Mouse (Mus musculus) forebrain, embryonic 11.5 days (tissue): ENCODE measurements around the gene Ube2e2. TPM values are rescaled to one million over a fixed set of nuclear protein-coding genes. Genes with fewer than 3 reads are reported as not detected.

Source experiments
- ATAC-seq: fragments of 200-750 bp; cut with Nextera tagmentation; replicated peaks from 2 replicates; pipeline ENCODE4 v1.8.0; 2017; ENCODE audit warnings: moderate TSS enrichment; ENCODE audit not compliant: low FRiP score
- DNase-seq: peaks from one replicate; pipeline ENCODE4 v3.0.0-alpha.2; 2017; ENCODE audit warnings: low spot score
- H3K27ac ChIP-seq: fragments of 300-500 bp; sonication (generic); 2 replicates; pipeline ENCODE4 v1.5.1; 2014; ENCODE audit warnings: low read depth, low read length
- H3K27me3 ChIP-seq: fragments of 300-500 bp; sonication (generic); 2 replicates; pipeline ENCODE4 v1.6.1; 2014; ENCODE audit warnings: mild to moderate bottlenecking, low read length, mixed read lengths; ENCODE audit not compliant: control insufficient read depth, insufficient read depth
- H3K36me3 ChIP-seq: fragments of 300-500 bp; sonication (generic); 2 replicates; pipeline ENCODE4 v1.6.1; 2014; ENCODE audit warnings: mild to moderate bottlenecking, low read length, moderate library complexity, mixed read lengths; ENCODE audit not compliant: control insufficient read depth, insufficient read depth
- H3K4me1 ChIP-seq: fragments of 300-500 bp; sonication (generic); replicated peaks from 2 replicates; pipeline ENCODE4 v1.6.1; 2014; ENCODE audit warnings: low read length, mixed read lengths; ENCODE audit not compliant: control insufficient read depth, insufficient read depth
- H3K4me2 ChIP-seq: fragments of 300-500 bp; sonication (generic); 2 replicates; pipeline ENCODE4 v1.6.1; 2014; ENCODE audit warnings: low read depth, mild to moderate bottlenecking, low read length, moderate library complexity, mixed read lengths; ENCODE audit not compliant: severe bottlenecking
- H3K4me3 ChIP-seq: fragments of 300-500 bp; sonication (generic); 2 replicates; pipeline ENCODE4 v1.5.1; 2014; ENCODE audit warnings: low read depth, low read length
- H3K9ac ChIP-seq: fragments of 300-500 bp; sonication (generic); 2 replicates; pipeline ENCODE4 v1.6.1; 2014; ENCODE audit warnings: low read length
- H3K9me3 ChIP-seq: fragments of 300-500 bp; sonication (generic); 2 replicates; pipeline ENCODE4 v1.6.1; 2016; ENCODE audit warnings: low read length, mixed read lengths; ENCODE audit not compliant: control insufficient read depth
- WGBS: fragments of 180-500 bp; shearing (Covaris S2); extraction: QIAGEN DNeasy Blood & Tissue Kit; methylation state at CpG from one replicate; pipeline ENCODE4 v1.1.7; 2014; 5-methylcytosine and 5-hydroxymethylcytosine counted together
- polyA plus RNA-seq: library from polyadenylated mRNA; unstranded; fragments of >200 nt; fragmentation: Nextera tagmentation; extraction: Ambion mirVana; gene quantifications from 2 replicates; pipeline ENCODE4 v1.2.1, GENCODE M21; 2014

Gene Ube2e2
- polyA plus RNA-seq, 1 experiment from 2014 or later, result 52.0 TPM

DNA sequence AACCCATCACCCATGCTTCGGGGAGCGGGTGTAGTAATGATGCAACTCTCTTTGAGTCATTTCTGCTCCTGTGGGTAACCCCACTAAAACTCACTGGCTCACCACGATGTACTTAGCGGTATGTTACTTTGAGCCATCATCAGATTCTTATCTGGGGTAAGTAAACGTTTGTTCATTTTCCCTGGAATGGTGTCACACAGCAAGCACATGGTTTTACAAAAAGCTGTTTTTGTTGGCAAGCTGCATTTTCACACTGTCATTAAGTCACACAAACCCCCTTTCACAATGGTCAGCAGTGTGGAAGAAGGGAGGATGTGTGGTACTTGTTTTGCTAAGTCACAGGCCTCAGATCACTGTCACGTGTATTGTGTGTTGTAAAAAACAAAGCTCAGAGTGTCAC lies 73.4 kb downstream of the Ube2e2 start:
- no peak overlapping the region for H3K4me2 ChIP-seq
- H3K36me3 ChIP-seq, result no peaks in the 10 kb centered on the region
- ATAC-seq (no peak), DNase-seq (no peak)
- no peaks in the 10 kb centered on the region for H3K9me3 ChIP-seq
- WGBS, result 77% methylated on average over 6 of the region's 6 CpGs
- no peak overlapping the region for H3K27ac ChIP-seq
- no peaks in the 10 kb centered on the region for H3K27me3 ChIP-seq
- H3K4me1 ChIP-seq, result no peaks in the 10 kb centered on the region
- H3K4me3 ChIP-seq, result no peak overlapping the region
- no peak overlapping the region for H3K9ac ChIP-seq

DNA sequence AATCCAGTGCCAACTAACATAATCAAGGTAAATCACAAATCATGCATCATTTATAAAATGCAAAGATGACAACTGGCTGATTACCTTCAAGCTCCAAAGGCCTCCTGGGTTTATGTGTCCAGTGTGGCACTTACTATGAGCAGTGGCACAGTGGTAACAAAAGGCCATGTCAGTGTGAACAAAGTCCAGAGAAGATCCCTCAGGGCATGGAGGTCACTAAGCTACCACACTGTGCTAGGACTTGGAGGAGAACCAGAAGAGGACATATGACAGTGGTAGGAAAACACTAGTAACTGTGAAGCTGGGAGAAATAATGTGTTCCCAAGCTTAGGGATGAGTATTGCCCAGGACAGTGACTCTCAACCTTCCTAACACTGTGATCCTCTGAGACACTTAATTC lies 97.2 kb downstream of the Ube2e2 start:
- Histone ChIP-seq H3K27ac (no peak overlapping the region), H3K9ac (no peak overlapping the region), H3K36me3 (no peaks in the 10 kb centered on the region), H3K4me2 (no peak overlapping the region), H3K9me3 (no peaks in the 10 kb centered on the region), H3K4me3 (no peak overlapping the region), H3K4me1 (no peaks in the 10 kb centered on the region), H3K27me3 (no peaks in the 10 kb centered on the region)
- ATAC-seq (no peak), DNase-seq (no peak)

DNA sequence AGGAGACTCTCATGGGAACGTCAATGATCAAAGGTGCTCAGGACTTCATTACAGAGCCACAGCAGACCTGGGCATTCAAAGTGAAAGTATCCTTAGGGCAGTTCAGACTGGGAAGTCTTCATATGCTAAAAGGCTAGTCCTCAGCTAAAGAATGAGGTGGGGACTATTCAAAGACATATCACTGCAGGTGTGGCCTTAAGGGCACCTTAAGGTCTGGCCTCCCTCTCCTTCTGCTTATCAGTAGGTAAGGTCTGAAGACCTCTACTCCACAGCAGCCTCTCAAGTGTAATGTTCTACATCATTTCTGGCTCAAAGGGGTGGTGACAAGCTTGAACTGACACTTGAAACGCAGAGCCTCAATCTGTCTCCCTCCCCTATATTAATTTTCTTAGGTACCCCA lies 98.3 kb downstream of the Ube2e2 start:
- no peak for DNase-seq
- no peak for ATAC-seq
- no peaks in the 10 kb centered on the region for H3K27me3 ChIP-seq
- no peak overlapping the region for H3K4me3 ChIP-seq
- H3K36me3 ChIP-seq, result no peaks in the 10 kb centered on the region
- WGBS, result 71% methylated on average over 2 of the region's 2 CpGs
- H3K4me2 ChIP-seq, result no peak overlapping the region
- H3K9ac ChIP-seq, result no peak overlapping the region
- H3K9me3 ChIP-seq, result no peaks in the 10 kb centered on the region
- H3K27ac ChIP-seq, result no peak overlapping the region
- no peaks in the 10 kb centered on the region for H3K4me1 ChIP-seq

DNA sequence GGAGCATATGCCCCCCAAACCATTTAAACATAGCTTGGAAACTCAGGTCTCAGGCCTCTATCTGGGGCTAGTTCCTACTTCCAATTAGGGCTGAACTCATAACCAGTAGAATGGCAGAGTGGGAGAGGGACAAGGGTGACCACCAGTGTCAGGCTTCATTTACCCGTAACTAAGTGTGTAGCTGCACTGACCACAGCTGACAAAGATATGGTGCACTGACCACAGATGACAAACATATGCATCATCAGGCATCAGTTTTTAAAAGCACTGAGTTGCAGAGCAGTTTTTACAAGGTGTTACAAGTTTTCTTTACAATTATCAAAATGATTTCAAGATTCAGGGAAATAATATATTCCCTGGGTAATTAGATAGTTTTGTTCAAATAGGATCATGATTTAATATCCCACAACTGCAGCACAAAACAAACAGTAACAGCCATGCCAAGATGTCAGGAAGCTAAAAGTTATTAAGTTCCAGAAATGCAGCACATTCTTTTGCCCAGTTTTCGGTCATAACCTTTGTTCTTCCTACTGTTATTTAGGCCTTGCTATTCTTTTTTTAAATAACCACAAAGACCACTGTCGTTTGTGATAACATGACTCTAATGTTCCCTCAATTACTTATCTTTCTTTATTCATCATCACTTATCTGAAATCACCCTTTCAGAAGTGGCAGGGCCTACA lies 114.9 kb downstream of the Ube2e2 start:
- 89% methylated on average over 3 of the region's 3 CpGs for WGBS
- H3K36me3 ChIP-seq, result no peaks in the 10 kb centered on the region
- DNase-seq (no peak), ATAC-seq (no peak)
- no peaks in the 10 kb centered on the region for H3K27me3 ChIP-seq
- H3K4me2 ChIP-seq, result no peak overlapping the region
- H3K9me3 ChIP-seq, result no peaks in the 10 kb centered on the region
- H3K4me3 ChIP-seq, result no peak overlapping the region
- H3K4me1 ChIP-seq, result no peaks in the 10 kb centered on the region
- H3K27ac ChIP-seq, result no peak overlapping the region
- no peak overlapping the region for H3K9ac ChIP-seq

DNA sequence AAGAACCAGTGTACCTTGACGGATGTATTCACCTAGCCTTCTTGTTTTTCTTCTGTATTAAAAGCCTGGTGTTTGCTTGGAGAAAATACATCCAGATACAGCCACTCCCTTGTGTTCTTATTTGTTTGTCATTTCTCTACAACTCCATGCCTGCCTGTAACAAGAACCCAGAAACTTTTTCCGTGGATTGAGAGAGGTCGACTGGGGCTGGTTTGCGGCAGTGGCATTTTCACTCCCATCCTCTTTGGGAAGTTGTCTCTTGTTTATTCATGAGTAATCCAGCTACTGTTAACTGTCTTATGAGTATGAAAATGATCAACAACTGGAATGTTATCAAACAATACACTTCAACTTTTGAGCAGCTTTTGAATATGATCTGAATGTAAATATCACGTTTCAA lies 115.8 kb downstream of the Ube2e2 start:
- H3K9ac ChIP-seq, result no peak overlapping the region
- no peaks in the 10 kb centered on the region for H3K4me1 ChIP-seq
- H3K36me3 ChIP-seq, result no peaks in the 10 kb centered on the region
- ATAC-seq, result no peak
- no peak for DNase-seq
- H3K27me3 ChIP-seq, result no peaks in the 10 kb centered on the region
- H3K4me2 ChIP-seq, result no peak overlapping the region
- WGBS, result 90% methylated on average over 5 of the region's 5 CpGs
- no peak overlapping the region for H3K4me3 ChIP-seq
- no peaks in the 10 kb centered on the region for H3K9me3 ChIP-seq
- H3K27ac ChIP-seq, result no peak overlapping the region

DNA sequence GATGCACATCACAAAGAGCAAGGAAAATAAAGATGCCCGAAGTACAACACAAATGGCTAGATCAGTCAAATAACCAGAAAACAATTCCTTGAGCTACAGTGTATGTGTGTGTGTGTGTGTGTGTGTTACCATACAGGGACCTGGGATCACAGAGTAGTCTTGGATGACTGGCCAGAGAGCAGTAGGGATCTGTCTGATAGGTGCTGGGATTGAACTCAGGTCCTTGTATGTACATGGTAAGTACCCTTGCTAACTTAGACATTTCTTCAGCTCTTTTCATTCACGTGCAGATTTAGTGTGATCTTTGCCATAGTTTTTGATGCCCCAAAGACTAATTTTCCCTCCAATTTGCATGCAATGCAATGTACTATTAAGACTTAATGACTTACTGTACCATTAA lies 117.9 kb downstream of the Ube2e2 start:
- Histone ChIP-seq H3K27me3 (no peaks in the 10 kb centered on the region), H3K27ac (no peak overlapping the region), H3K9ac (no peak overlapping the region), H3K4me1 (no peaks in the 10 kb centered on the region), H3K4me3 (no peak overlapping the region), H3K4me2 (no peak overlapping the region), H3K36me3 (no peaks in the 10 kb centered on the region), H3K9me3 (no peaks in the 10 kb centered on the region)
- WGBS, result 86% methylated on average over 2 of the region's 2 CpGs
- ATAC-seq (no peak), DNase-seq (no peak)

DNA sequence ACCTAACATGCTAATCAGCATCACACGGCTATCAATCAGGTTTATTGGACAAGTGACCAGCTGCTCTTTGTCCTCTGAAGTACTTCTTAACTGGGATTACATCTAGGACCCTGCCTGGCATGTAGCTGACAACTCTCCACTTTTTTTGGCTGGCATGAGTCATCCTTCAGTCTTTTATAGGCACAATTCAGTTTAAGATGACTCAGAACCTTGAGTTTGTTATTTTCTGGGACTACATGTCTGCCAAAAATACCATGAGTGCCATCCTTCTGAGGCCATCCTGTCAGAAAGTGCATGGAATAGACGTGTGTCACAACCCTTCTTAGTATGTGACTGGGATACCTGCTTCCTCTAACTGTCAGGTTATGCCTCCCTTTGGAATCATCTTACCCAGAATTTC lies 120.3 kb downstream of the Ube2e2 start:
- Histone ChIP-seq H3K9ac (no peak overlapping the region), H3K4me2 (no peak overlapping the region), H3K4me1 (no peaks in the 10 kb centered on the region), H3K4me3 (no peak overlapping the region), H3K9me3 (no peaks in the 10 kb centered on the region), H3K36me3 (no peaks in the 10 kb centered on the region), H3K27ac (no peak overlapping the region), H3K27me3 (no peaks in the 10 kb centered on the region)
- 72% methylated on average over 2 of the region's 2 CpGs for WGBS
- DNase-seq, result no peak
- no peak for ATAC-seq

DNA sequence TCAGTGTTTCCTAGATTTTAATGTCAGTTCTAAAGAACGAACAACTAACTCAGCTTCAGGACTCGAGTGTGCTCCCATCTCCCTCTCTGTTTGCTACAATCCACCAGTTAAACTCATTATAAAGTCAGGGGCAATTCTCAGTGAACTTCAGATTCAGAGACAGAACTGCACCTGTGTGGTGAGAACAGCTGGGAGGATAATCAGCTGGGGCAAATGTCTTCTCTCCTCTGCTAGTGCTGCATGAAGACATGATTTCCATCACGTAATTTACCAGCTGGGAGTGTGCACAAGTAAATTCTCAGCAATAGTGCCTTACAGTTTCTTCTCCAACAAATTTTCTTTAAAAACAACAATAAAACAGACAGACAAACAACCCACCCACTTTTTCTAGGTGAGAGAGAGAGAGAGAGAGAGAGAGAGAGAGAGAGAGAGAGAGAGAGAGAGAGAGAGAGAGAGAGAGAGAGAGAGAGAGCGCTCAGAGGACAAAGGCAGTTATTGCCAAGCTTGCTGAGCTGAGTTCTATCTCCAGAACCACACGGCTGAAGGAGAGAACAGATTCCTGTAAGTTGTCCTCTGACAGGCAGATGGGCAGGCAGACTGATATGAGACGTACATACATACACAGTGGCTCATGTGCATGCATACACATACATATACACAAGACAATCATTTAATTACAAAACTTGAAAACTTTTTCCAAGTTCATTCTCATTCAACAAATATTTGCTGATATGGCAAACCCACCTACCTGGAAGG lies 134.3 kb downstream of the Ube2e2 start:
- WGBS, result 87% methylated on average over 6 of the region's 6 CpGs
- H3K9ac ChIP-seq, result no peak overlapping the region
- no peak; the same call in 1 of the 2 replicates for ATAC-seq
- H3K4me2 ChIP-seq, result no peak overlapping the region
- no peaks in the 10 kb centered on the region for H3K36me3 ChIP-seq
- no peak overlapping the region for H3K27ac ChIP-seq
- DNase-seq, result no peak
- H3K27me3 ChIP-seq, result no peaks in the 10 kb centered on the region
- no peaks in the 10 kb centered on the region for H3K4me1 ChIP-seq
- H3K4me3 ChIP-seq, result no peak overlapping the region
- H3K9me3 ChIP-seq, result no peaks in the 10 kb centered on the region
